Mouse (Mus musculus) gastrocnemius, postnatal 25 days (tissue): ENCODE measurements around the gene Tdrd5. TPM values are rescaled to one million over a fixed set of nuclear protein-coding genes. Genes with fewer than 3 reads are reported as not detected.
A peak's percentile ranks its signal among the peaks of the same experiment; 100 is the strongest.
"Not testable (repeated sequence)": the region's sequence is repeated elsewhere in the genome, so short reads cannot be mapped to it uniquely, and the experiment has no call there.

Experiments
- DNase-seq: peaks from one replicate; pipeline ENCODE4 v3.0.0; 2022
- total RNA-seq, 2 experiments: library from RNA; stranded (reverse); gene quantifications; 1 replicate in 1 of 2; 2 replicates in 1 of 2; pipeline ENCODE4 v1.2.3; 2021

The Tdrd5 gene
- total RNA-seq, 2 experiments from 2014 or later: not detected

DNA sequence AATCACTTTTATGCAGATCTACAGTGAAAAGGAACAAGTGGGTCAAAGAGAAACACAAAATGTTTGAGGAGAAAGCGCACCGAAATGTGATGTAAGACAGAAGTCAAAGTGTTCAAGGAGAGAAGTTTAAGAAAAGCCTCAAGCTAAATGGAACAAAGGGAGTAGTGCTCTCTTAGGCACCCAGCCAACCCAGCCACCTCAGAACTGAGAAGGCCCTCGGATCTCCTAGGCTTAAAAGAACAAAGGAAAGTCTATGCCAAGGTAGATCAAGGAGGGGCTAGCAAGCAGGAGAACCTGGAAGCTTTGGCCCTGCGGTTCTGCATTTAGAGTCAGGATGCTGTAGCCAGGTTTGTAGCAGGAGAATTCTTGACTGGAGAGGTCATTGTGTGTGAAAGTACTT is 48.6 kb downstream of the Tdrd5 start:
- no peak for DNase-seq

DNA sequence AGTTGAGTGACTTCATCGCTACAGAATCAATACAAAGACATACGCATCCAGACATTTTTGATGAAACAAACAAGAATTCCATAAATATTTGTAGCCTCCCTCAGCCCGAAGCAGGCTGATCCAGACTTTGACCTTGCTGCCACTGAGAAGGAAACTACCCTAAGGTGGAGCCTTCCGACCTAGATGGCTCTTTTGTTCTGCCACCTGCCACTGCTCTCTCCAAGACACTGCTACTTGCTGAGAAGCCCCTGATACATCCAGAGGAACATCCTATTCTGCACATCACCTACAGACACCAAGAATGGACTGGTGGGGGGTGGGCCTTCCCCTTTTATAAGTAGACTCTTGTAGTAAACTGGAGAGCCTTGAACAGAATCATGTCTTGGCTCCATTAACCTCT is 52.4 kb downstream of the Tdrd5 start:
- DNase-seq: not testable (repeated sequence)

DNA sequence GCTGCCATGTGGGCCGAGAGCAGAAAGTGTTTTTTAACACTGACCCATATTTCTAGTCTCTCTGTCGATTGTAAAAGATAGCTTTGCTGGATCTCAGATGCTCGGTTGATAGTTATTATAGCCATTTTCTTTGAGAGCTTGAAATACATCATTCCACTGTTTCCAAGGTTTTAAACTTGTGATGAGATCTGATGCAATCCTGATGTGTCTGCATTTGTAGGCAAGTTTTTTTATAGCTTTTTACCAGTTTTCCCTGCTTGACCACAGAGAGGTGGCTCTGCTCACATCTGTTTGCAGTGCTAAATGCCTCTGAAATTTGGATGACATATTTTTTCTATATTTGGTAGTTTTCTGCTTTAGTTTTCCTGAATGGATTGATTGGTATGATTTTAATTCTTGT is 55.6 kb downstream of the Tdrd5 start:
- DNase-seq: no peak

DNA sequence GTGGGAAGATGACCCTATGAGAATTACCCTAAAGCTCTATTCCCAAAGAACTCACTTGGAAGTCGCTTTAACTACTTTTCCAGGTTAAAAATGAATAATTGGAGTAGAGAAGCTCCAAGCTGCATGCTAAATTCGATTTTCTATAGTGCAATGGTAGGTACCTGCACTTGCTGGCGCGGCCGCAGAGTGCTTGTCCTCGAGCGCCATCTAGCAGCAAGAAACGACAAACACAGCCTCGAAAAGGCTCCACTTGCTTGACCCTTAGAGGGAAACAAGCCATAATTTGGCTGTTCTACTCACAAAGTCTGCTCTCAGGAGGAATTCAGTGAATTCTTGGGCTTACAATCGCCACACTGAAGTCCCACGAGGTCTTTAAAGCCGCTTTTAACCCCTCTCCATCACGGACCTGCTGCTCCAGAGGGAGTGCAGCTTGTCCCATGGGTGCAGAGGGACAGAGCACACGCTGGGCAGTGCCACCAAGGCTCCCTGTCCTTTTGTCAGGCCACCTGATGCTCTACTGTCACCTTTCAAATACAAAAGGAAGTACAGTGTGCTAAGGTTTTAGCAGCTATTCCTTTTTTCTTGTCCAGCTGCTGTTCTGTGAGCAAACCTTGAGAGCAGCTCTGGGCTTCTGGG is 61.6 kb downstream of the Tdrd5 start:
- peak; percentile 32 for DNase-seq

DNA sequence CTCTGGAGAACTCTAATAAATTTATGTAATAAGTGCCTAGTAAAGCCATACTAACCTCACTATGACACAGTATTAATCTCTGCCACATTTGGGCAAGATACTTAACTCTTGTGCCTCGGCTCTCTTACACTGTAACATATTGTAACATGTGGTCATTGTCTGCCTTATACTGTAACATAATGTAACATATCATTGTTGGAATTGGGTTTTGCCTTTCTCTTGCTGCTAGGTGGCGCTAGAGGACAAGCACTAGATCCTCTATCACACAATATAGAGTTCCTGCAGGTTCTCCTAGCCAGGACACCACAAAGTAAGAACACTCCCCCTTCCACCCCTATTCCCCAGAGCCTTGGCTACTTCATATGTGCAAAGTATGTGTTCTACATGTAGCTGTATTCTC is 62.4 kb downstream of the Tdrd5 start:
- no peak for DNase-seq

DNA sequence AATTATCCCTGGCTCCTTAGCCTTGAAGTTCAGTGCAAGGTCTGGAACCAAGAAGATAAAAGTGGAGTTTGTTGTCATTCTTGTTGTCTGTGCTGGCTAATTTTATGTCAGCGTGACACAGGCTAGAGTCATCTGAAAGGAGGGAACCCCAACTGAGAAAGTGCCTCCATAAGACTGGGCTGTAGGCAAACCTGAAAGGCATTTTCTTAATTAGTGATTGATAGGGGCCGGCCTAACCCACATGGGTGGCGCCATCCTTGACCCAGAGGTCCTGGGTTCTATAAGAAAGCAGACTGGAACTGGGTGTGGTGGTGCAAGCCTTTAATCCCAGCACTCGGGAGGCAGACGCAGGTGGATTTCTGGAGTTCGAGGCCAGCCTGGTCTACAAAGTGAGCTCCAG is 72.3 kb downstream of the Tdrd5 start:
- DNase-seq: no peak

DNA sequence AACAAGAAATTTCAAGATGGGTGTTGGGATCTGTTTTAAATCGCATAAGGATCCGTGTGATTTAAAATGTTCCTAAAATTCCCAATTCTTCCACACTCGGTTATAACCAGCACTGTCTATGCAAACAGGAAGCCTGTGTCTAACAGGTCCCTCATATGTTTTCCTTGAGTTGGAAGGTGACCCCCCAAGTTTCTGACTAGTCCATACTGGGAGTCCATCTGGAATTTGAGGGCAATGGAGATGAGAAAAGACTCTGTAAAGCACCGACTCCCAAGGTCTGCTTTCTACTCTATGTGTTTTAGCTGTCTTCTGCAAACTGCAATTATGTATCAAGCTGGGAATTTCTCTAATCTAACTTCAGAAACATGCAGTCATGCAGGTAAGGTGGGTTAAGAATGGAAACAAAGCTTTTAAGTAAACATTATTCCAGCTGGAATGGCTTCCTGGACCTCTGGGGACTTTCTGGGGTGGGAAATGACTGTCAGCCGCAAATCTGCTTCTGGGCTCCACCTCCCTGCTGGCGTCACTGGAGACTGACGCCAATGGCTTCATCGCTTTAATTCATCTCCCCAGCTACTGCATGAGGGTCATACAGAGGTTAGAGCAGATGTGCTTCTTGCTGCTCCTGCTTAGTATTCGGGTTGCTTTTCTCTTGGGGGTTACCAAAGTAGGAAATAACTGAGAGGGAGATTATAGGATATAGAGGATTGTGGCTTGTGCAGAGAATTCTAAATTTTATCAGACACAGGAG is 73.0 kb downstream of the Tdrd5 start:
- DNase-seq: peak; percentile 48

DNA sequence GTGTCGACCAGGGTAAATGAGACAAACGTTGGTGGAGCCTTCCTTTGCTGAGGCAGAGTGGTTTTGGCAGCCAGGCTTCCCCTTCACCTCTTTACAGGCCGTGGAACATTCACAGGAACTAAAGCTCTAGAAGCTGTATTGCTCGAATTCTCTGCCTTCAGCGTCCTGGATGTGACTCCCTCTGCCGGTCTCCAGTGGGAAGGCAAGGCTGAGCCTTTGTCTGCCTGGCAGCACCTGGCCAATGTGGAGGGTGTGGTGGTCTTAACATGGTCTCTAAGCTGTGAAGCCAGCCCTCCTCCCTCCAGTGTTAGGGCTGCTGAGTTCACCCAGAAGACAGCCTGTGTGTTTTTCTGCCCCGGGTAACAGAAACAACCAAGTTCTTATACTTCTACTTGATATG is 74.0 kb downstream of the Tdrd5 start:
- no peak for DNase-seq

DNA sequence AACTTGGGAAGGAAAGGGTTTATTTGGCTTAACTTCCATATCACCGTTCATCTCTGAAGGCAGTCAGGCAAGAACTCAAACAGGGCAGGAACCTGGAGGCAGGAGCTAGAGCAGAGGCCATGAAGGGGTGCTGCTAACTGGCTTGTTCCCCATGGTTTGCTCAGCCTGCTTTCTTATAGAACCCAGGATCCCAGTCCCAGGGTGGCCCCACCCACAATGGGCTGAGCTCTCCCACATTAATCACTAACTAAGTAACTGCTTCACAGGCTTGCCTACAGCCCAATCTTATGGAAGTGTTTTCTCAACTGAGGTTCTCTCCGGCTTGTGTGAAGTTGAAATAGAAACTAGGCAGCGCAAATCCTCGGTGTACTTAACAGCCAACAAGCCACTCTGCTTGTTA is 74.7 kb downstream of the Tdrd5 start:
- DNase-seq: no peak

DNA sequence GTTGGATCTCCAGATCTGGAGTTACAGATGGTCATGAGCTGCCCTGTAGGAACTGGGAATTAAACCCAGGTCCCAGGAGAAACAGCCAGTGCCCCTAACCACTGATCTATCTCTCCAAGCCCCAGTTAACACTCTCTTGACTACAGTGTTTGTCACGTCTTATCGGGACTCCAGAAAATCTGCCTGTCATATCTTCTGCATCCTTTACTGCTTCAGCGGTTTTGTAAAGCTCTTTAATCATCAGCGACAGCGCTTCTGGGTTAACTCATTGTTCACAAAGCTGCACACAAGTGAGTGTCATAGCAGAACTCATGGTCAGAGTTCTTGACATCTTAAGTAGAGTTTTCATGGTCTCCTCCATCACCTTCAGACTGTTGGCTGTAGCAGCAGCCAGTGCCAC is 76.6 kb downstream of the Tdrd5 start:
- no peak for DNase-seq

DNA sequence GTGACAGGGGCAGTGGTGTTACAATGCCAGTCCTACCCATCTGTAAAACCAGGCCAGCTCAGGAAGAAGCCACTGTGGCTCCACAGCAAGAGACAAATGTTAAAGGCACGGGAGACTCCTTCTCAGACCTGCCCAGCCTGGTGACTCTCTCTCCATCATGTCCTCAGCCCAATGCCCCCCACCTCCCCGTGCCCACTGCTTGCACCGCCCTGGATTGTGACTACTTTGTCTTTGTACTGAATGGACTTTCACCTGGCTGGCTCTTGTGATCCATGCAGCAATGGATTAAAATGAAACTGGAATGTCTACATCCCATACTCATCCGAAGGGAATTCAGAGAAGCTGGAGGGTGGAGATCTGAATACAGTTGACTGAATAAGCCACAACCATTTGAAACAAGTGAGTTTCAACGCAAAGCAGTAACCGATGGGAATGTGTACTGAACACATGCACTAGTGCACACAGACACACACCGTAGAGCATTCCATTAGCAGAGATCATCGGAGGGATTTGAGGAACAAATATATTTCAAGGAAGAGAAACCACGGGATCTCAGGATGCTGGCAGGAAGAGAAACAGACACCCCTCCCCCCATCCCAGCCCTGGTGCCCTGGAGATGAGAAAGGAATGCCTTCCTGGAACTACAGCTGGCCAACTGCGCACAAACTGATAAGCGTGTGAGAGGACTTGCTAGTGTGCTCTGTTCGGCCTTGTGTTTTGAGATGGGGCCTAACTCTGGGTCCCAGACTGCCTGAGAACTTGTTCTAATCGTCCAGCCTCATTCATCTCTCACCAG is 81.1 kb downstream of the Tdrd5 start:
- no peak for DNase-seq

DNA sequence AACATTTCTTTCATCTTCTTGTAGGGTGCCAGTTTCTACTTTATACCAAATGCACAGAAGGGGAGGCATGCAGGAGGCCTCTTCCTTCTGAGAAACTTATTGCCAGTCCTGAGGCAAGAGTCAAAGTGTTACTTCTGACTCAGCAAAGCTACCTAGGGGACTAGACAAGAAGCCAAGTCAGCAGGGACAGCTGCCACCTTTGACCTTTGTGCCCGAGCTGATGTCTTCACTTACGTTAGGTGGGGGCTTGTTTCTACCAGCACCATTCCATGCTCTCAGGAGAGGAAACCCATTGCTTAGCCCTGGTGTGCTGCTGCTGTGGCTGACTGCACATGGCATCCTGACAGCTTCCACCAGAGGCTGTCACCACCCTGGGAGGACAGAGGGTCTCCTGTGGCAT is 82.1 kb downstream of the Tdrd5 start:
- no peak for DNase-seq

DNA sequence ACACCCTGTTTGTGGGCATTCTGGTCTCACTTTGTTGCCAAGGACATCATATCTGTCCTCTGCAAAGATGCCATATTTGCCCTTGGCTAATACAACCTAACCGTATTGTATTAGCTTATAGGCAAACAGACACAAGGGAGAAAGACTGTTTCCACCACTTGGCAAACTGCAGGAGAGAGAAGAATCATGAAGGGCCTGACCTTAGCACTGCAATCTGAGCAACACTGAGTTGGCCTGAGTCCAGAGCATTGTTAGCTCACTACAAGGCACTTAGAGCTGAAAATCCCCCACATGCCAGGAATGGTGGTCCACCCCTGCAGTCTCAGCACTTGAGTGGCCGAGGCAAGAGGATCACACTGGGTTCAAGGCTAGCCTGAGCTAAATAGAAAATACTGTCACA is 84.9 kb downstream of the Tdrd5 start:
- no peak for DNase-seq

DNA sequence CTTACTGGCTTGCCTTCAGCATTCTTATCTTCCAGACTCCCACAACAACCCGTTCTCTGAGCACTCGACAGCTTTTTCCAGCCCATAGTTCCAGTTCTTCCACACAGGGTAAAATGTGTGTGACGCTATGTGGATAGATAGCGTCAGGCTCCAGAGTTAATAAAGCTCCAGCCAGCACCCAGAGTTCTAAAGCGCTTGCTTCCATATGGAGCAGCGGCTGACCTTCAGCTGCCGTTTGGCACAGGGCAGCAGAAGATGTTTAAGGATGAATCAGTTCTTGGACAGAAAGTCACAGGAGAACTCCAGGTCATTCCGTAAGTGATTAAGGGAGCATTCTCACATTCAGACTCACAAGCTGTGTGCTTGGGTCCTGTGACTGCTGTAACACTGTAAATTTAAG is 85.5 kb downstream of the Tdrd5 start:
- DNase-seq: no peak

DNA sequence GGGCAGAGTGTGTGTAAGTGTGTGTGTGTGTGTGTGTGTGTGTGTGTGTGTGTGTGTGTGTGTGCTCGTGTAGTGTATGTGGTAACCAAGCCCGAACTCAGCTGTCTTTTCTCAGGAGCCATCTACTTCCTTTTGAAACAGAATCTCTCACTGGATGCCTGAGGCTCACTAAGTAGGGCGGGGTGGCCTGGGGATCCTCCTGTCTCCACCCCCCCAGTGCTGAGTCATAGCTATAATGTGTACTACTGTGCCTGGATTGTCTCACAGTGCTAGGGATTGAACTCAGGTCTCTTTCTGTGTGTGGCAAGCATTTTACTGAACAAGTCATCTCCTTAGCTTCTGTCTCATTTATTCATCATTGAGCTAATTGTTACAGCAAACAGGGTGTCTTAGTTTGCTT is 86.1 kb downstream of the Tdrd5 start:
- peak; percentile 38 for DNase-seq

DNA sequence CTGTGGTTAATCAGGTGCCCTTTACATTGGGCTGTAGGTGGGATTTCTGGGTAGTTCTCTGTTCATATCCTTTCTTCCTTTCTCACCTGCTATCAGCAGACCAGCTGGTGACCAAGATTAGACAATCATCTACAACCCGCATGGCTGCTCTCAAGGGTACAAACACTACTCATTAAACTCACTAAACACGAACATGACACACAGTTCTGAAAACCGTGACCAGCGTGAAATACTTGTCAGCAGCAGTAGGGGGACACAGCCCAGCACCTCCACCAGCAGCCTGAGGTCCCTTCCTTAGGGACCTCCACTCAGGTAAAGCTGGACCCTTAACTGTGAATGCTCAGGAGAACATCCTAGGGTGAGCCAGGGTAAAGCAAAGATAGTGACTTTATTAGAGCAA is 87.2 kb downstream of the Tdrd5 start:
- no peak for DNase-seq

DNA sequence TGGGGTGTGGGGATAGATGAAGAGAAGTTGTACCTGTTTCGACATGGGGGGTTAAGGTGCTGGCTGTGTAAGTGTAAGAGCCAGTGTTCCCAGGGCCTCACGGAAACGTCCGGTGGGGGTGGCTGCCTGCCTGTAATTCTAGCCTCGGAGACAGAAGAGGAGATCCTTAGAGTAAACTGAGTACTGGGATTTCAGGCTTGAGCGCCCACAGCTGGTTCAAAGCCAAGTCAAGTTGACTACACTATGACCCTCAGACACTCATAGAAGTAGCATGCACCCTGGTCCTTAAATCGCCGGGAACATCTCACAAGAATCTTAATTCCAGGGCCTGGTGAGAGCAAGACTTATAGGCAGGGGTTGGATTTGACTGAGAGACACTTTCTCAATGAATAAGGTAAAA is 88.8 kb downstream of the Tdrd5 start:
- no peak for DNase-seq

DNA sequence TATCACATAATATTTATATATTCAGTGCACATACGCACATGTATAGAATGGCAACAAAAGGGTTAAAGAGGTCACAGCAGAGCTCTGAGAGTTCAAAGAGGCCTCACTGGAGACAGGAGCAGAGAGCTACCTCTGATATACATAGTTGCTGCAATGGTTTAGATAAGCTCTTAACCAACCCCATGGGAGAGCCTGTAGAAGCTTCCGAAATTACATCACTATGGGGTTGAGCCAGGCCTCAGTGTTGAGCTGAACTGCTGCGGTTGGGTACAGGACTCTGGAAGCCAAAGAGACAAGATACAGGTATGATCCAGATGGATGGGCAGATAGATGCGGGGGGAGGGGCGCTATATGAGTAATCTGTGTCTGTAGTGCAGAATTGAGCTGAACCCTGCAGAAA is 90.5 kb downstream of the Tdrd5 start:
- no peak for DNase-seq

DNA sequence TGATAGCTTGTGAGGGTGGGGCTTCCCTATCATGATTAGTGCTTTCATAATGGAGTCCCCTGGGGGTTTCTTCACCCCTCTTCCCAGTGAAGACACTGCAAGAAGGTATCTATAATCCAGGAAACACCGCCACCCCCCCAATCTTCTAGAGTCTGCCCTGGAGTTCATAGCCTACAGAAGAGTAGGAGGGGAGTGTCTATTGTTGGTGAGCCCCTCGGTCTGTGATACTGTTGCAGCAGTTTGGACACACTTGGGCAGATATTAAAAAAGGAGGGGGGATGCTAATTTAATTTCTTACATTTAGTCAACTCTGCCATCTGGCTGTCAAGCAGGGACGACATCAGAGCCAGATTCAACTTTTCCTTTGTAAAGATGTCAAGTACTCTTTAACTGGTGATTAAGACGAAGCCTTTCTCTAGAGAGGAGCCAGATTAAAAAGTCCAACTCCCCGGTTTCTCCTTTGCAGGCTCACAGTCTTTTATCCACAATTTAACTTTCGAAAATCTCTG is 91.6 kb downstream of the Tdrd5 start:
- DNase-seq: no peak
